Mouse (Mus musculus) c-Kit-positive CD71-negative TER-119-negative erythroid progenitor cells, embryonic 14.5 days (primary cell): ENCODE measurements around the gene Ccnjl.

Experiments
- DNase-seq: peaks from one replicate; pipeline ENCODE4 v3.0.0-alpha.2; 2013; ENCODE audit warnings: low read depth

Gene Ccnjl

DNA sequence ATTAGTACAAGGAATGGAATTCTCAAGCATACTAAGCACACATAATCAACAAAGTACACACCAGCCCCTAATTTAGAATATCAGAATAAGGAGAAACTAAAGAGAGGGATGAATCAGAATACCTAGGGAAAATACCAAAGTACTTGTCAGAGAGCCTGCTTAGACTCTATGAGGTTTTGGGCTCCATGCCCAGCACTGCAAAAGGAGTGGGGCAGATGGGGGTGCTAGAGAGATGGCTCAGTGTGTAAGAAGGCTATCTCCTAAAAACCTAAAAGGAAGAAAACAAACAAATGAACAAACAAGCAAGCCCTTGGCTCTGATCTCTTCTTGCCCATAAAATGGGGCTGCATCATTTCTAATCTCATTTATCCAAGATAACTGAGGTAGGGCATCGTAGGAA, 95.8 kb downstream of the Ccnjl start:
- no peak for DNase-seq

DNA sequence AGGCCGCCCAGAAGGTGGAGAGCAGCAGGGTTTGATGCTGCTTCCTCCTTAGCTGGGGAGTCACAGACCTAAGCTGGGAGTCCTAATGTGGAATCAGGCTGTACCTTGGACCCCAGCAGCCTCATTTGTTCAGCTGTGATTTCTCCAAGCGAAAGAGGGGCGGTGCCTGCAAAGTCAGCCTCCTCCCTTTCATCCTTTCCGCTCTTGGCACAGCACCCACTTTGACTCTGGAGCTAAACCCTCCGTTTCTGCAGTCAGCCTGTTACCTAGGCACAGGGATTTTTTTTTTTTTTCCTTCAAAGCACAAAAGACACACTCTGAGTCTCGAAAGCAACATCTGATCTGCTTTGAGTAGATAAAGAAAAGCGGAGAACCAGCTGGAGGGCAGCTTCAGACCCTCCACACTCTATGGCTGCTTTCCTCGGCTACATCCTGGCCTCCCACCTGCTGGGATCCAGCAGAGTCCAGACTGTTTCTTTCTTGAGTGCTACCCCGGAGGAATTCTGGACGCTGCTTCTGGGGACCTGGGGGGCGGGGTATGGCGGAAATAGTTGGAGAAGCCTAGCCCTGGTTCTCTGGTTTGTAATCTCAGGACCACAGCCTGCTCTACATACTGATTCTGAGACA, 97.8 kb downstream of the Ccnjl start:
- no peak for DNase-seq

DNA sequence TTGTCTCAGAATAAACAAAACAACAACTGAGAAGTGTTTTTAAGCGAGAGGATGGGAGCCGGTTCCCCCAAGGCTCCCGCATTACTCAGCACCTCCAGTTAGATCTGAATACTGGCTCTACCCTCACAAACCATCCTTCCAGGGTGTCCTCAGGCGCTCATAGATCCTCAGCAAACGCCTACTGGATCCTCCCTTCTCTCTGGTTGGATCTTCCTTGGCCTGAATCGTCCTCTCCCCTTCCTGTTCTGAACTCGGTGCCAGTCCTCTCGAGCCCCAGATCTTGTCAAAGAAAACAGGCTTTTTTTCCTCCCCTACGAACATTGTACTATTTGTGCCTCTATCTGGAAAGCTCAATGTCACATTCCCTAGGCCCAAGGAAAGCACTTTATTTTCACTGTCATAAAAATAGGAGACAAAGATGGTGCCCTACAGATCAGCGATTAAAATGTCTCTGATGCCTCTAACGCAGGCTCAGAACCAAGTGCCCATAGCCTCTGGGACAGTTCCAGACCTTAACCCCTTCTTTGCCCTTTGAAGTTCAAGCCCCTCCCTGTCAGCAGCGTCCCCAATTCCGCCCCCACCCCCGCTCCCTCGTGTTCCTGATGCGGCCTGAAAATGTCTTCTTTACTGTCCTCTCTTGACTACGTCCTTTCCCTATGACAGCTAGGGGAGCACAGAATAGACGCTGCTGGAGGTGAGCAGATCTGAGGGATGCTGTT, 98.5 kb downstream of the Ccnjl start:
- no peak for DNase-seq

DNA sequence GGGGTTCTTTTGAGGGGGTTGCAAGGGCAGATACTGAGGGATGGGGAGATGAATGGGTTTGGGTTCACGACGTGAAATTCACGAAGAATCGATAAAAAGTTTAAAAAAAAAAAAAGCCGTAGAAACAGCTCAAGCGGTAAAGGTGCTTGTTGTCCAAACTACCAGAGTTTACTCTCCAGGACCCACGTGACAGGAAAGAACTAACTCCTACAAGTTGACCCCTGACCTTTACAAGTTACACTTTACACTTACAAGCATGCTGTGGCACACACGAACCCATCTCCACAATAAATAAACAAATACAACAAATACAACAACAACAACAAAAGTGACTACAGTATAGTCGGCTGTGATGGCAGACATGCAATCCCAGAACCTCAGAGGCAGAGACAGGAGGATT, 103.1 kb downstream of the Ccnjl start:
- no peak for DNase-seq

DNA sequence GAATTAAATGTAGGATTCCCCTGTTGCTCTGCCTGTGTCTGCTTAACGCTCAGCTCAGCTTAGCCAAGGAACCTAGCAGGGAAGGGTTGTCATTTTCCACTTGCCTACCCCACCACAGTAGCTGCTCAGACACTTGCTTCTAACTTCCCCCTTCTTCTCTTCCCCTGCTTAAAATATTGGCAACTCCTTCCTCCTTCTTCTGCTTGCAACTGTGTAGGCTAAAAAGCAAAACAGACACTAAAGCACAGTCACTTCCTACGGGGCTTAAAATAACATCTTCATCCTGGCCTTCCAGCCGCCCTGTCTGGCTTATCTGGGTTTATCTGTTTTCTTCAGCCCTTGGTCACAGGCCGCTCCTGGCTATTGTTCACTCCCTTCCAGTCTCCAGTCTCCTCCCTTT, 104.0 kb downstream of the Ccnjl start:
- DNase-seq = no peak

DNA sequence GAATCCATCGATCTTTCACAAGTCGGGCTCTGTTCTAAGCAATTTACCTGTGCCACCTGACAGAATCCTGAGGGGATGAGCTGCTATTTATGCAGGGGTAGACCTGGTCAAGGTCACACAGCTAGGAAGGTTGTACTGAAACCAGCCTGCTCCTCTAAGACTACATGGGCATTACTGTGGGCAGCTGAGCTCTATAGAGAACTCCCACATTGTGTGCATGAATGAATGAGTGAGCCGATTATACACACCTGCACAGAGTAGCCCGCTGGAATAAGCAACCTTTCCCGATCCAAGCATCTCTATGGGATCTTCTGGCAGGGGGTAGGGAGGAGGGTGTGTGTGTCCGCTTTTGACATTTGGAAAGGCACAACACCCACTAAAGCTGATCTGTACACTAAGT, 104.6 kb downstream of the Ccnjl start:
- DNase-seq = no peak

DNA sequence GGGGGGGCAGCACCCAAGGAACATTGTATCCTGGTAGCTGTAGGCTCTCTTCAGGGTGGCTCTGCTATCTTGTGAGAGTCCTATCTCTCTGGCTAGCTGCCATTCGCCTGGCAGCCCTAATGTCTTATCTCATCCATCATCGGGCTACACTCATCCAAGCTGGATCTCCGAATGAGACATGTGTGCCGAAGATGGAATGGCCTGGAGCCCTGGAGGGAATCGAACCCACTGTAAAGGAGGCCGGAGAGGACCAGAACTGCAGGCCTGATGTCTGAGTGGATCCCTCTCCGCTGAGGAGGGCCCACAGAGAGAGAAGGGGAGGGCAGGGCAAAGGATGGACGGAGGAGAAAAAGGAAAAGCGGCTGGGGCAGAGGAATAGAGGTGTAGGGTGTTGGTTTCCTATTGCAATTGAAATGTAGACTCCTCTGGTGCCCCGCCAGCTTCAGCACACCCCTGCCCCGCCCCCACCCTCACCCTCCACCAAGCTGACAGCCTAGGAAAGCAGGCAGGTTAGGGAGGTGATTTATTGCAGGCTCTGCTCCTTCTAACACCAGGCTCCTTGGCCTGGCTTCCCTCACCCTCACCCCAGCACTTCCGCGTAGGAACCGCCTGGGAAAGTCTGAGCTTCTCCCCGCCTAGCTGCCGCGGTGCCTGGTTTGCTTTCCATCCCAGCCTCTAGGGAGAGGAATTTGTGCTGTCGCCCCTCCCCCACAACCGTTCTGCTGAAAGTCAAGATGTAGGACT, 105.2 kb downstream of the Ccnjl start:
- DNase-seq = no peak
